Comparison of ENCODE assay signal across 14 mouse cellular contexts in the genomic region with DNA sequence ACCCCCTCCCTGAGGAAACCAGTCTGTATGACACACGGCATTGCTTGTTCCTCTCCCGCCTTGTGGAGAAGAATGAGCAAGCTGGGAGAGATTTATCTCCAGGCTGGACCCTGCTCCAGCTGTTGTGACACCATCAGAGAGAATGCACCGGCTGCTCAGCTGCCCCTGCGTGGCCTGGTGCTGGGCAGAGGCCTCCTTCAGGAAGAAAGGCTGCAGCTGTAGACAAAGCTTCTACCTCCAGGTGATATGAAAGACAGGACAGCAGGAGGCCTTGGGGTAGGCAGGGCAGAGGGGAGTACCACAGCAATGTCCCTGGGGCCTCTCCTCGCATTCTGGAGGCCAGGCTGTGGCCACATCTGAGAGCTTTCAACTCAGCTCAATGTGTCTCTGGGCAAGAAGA.
DNase-seq lines count a peak whose midpoint lies in the region; ATAC-seq and TF ChIP-seq lines count a peak whose summit lies in the region.
"Had no signal": no experiment of that assay in that cellular context is flagged by ENCODE, and none has a peak within 500 bp of the region (broad histone marks: within the 10 kb centered on the region; RNA-seq: fewer than 3 reads in every experiment).

No protein-coding gene starts in this region.

- no peaks in the 10 kb centered on the region for H3K9me3 ChIP-seq in forebrain, embryonic 12.5 days
- no peaks in the 10 kb centered on the region for H3K9me3 ChIP-seq in forebrain, embryonic 15.5 days
- H3K9me3 ChIP-seq in kidney, embryonic 15.5 days (replicated peaks), result no peaks in the 10 kb centered on the region
- H3K9me3 ChIP-seq in hindbrain, embryonic 13.5 days, result no peaks in the 10 kb centered on the region

- H3K4me1 ChIP-seq in forebrain, embryonic 12.5 days, result peaks cover 43% of the 10 kb centered on the region
- H3K4me1 ChIP-seq in forebrain, embryonic 15.5 days, result peaks cover 17% of the 10 kb centered on the region
- peaks cover 15% of the 10 kb centered on the region for H3K4me1 ChIP-seq in kidney, embryonic 15.5 days
- H3K4me1 ChIP-seq in hindbrain, embryonic 13.5 days (replicated peaks), result peaks cover 33% of the 10 kb centered on the region

- WGBS in forebrain, embryonic 12.5 days, result 13% methylated on average over 5 of the region's 5 CpGs
- 21% methylated on average over 5 of the region's 5 CpGs for WGBS in forebrain, embryonic 15.5 days
- 17% methylated on average over 5 of the region's 5 CpGs for WGBS in kidney, embryonic 15.5 days
- WGBS in hindbrain, embryonic 13.5 days, result 10% methylated on average over 5 of the region's 5 CpGs

- ATAC-seq in forebrain, embryonic 12.5 days (ENCODE audit: low FRiP score), result no peak
- ATAC-seq in forebrain, embryonic 15.5 days (replicated peaks), result no peak
- ATAC-seq in kidney, embryonic 15.5 days (replicated peaks; ENCODE audit: low FRiP score), result peak; percentile 60; the same call in 1 of the 2 replicates
- ATAC-seq in hindbrain, embryonic 13.5 days (ENCODE audit: low FRiP score), result no peak
- ATAC-seq: liver, postnatal 0 days had no signal

- H3K4me3 ChIP-seq in forebrain, embryonic 12.5 days (replicated peaks), result no peak overlapping the region
- no peak overlapping the region for H3K4me3 ChIP-seq in forebrain, embryonic 15.5 days
- H3K4me3 ChIP-seq in kidney, embryonic 15.5 days (replicated peaks), result no peak overlapping the region
- H3K4me3 ChIP-seq in hindbrain, embryonic 13.5 days, result no peak overlapping the region
- H3K4me3 ChIP-seq in layer of hippocampus, adult 2 months, result no peak overlapping the region
- H3K4me3 ChIP-seq: erythroblast, embryonic 14.5 days had no signal

- no peak for TF ChIP-seq CTCF in layer of hippocampus, adult 2 months (conservative IDR thresholded peaks at IDR 0.05)

- no peak for DNase-seq in kidney, adult 18-20 months
- DNase-seq in NIH3T3 (ENCODE audit: low read depth), result peak; percentile 21
- no peak for DNase-seq in ovary, postnatal 10 days (ENCODE audit: low spot score)
- no peak for DNase-seq in layer of hippocampus, adult 2 months (ENCODE audit: low spot score in 2 of 2)
- DNase-seq: cerebellum, adult 18-20 months; heart, postnatal 14 days; liver, postnatal 0 days; right cerebral cortex, postnatal 4 days; thymus, postnatal 4 days had no signal

- H3K9ac ChIP-seq in forebrain, embryonic 12.5 days, result no peak overlapping the region
- no peak overlapping the region for H3K9ac ChIP-seq in forebrain, embryonic 15.5 days (replicated peaks)
- no peak overlapping the region for H3K9ac ChIP-seq in kidney, embryonic 15.5 days
- H3K9ac ChIP-seq in hindbrain, embryonic 13.5 days, result no peak overlapping the region
- H3K9ac ChIP-seq: liver, postnatal 0 days had no signal

- H3K36me3 ChIP-seq in forebrain, embryonic 12.5 days (replicated peaks), result no peaks in the 10 kb centered on the region
- no peaks in the 10 kb centered on the region for H3K36me3 ChIP-seq in forebrain, embryonic 15.5 days
- no peaks in the 10 kb centered on the region for H3K36me3 ChIP-seq in kidney, embryonic 15.5 days
- no peaks in the 10 kb centered on the region for H3K36me3 ChIP-seq in hindbrain, embryonic 13.5 days

- H3K27ac ChIP-seq in forebrain, embryonic 12.5 days, result peak overlapping the region; percentile 53; the same call in 1 of the 2 replicates
- no peak overlapping the region for H3K27ac ChIP-seq in forebrain, embryonic 15.5 days (replicated peaks)
- H3K27ac ChIP-seq in kidney, embryonic 15.5 days, result no peak overlapping the region
- H3K27ac ChIP-seq in hindbrain, embryonic 13.5 days, result peak overlapping the region; percentile 50; the same call in 1 of the 2 replicates
- H3K27ac ChIP-seq in layer of hippocampus, adult 2 months, result no peak overlapping the region

- H3K27me3 ChIP-seq in forebrain, embryonic 12.5 days, result 0 out of 2 replicates have a peak, but pooled peaks cover 3% of the 10 kb centered on the region
- H3K27me3 ChIP-seq in forebrain, embryonic 15.5 days, result no peaks in the 10 kb centered on the region
- H3K27me3 ChIP-seq in kidney, embryonic 15.5 days, result no peaks in the 10 kb centered on the region
- H3K27me3 ChIP-seq in hindbrain, embryonic 13.5 days, result no peaks in the 10 kb centered on the region

- H3K4me2 ChIP-seq in forebrain, embryonic 12.5 days, result no peak overlapping the region
- H3K4me2 ChIP-seq in forebrain, embryonic 15.5 days (replicated peaks), result no peak overlapping the region
- H3K4me2 ChIP-seq in kidney, embryonic 15.5 days, result no peak overlapping the region
- H3K4me2 ChIP-seq in hindbrain, embryonic 13.5 days, result no peak overlapping the region

Comparison
In these comparisons a context has a peak if more than half of its experiments do, and no peak if none do; other contexts are left out.
1. H3K27ac ChIP-seq: peak in forebrain, embryonic 12.5 days (single experiment) and hindbrain, embryonic 13.5 days (single experiment); none in forebrain, embryonic 15.5 days (single experiment), kidney, embryonic 15.5 days (single experiment) and layer of hippocampus, adult 2 months (single experiment).